Mouse (Mus musculus) lung, embryonic 14.5 days (tissue): ENCODE data around the gene Stxbp6. TPM values are rescaled to one million over a fixed set of nuclear protein-coding genes. Genes with fewer than 3 reads are reported as not detected.
A peak's percentile ranks its signal among the peaks of the same experiment; 100 is the strongest.

Experiments
- ATAC-seq: fragments of 200-750 bp; cut with Nextera tagmentation; 2 replicates; pipeline ENCODE4 v1.8.0; 2017; ENCODE audit warnings: mild to moderate bottlenecking, moderate TSS enrichment, moderate library complexity; ENCODE audit not compliant: insufficient read depth
- DNase-seq: peaks from one replicate; pipeline ENCODE4 v3.0.0-alpha.2; 2015
- H3K27ac ChIP-seq: fragments of 300-500 bp; sonication (generic); 2 replicates; pipeline ENCODE4 v1.5.1; 2014; ENCODE audit warnings: low read depth, mild to moderate bottlenecking, moderate library complexity
- H3K27me3 ChIP-seq: fragments of 300-500 bp; sonication (generic); 2 replicates; pipeline ENCODE4 v1.6.1; 2014; ENCODE audit warnings: low read length, control low read depth; ENCODE audit not compliant: insufficient read depth
- H3K36me3 ChIP-seq: fragments of 300-500 bp; sonication (generic); 2 replicates; pipeline ENCODE4 v1.6.1; 2014; ENCODE audit warnings: control low read depth; ENCODE audit not compliant: insufficient read depth
- H3K4me1 ChIP-seq: fragments of 300-500 bp; sonication (generic); 2 replicates; pipeline ENCODE4 v1.6.1; 2014; ENCODE audit warnings: antibody characterized with exemption, control low read depth; ENCODE audit not compliant: insufficient read depth
- H3K4me2 ChIP-seq: fragments of 300-500 bp; sonication (generic); 2 replicates; pipeline ENCODE4 v1.6.1; 2014; ENCODE audit warnings: mild to moderate bottlenecking
- H3K4me3 ChIP-seq: fragments of 300-500 bp; sonication (generic); 2 replicates; pipeline ENCODE4 v1.5.1; 2014; ENCODE audit warnings: low read depth, low read length
- H3K9ac ChIP-seq: fragments of 300-500 bp; sonication (generic); 2 replicates; pipeline ENCODE4 v1.6.1; 2014
- H3K9me3 ChIP-seq: fragments of 300-500 bp; sonication (generic); 2 replicates; pipeline ENCODE4 v1.6.1; 2016; ENCODE audit warnings: low read depth, low read length, control low read depth
- CTCF ChIP-seq: IDR thresholded peaks from 2 replicates; pipeline ENCODE4 v1.5.1; 2016; ENCODE audit warnings: antibody characterized with exemption, low read depth
- WGBS: fragments of 180-500 bp; shearing (Covaris S2); extraction: QIAGEN DNeasy Blood & Tissue Kit; methylation state at CpG from one replicate; pipeline ENCODE4 v1.1.7; 2014; 5-methylcytosine and 5-hydroxymethylcytosine counted together
- polyA plus RNA-seq: library from polyadenylated mRNA; unstranded; fragments of >200 nt; fragmentation: Nextera tagmentation; extraction: Ambion mirVana; gene quantifications from 2 replicates; pipeline ENCODE4 v1.2.1, GENCODE M21; 2014

The Stxbp6 gene
- polyA plus RNA-seq, 1 experiment from 2014 or later = 6.4 TPM

- Histone ChIP-seq H3K4me2 (no peak overlapping the region), H3K9me3 (no peaks in the 10 kb centered on the region), H3K9ac (no peak overlapping the region), H3K27me3 (no peaks in the 10 kb centered on the region), H3K4me1 (no peaks in the 10 kb centered on the region), H3K4me3 (no peak overlapping the region), H3K36me3 (no peaks in the 10 kb centered on the region), H3K27ac (no peak overlapping the region)
- WGBS = 82% methylated on average over 4 of the region's 4 CpGs
- TF ChIP-seq CTCF = no peak
- no peak for DNase-seq
- ATAC-seq = no peak
These were observed 77.1 kb downstream of the Stxbp6 start for GRCm38 (mm10) chr12:44997422-44997821.

GRCm38 (mm10) chr12:44996897-44997296 lies 77.6 kb downstream of the Stxbp6 start:
- Histone ChIP-seq H3K36me3 (no peaks in the 10 kb centered on the region), H3K9me3 (no peaks in the 10 kb centered on the region), H3K9ac (no peak overlapping the region), H3K4me3 (no peak overlapping the region), H3K4me2 (no peak overlapping the region), H3K27ac (no peak overlapping the region), H3K4me1 (no peaks in the 10 kb centered on the region), H3K27me3 (no peaks in the 10 kb centered on the region)
- ATAC-seq (no peak), DNase-seq (no peak)
- TF ChIP-seq CTCF = no peak
- WGBS = 87% methylated on average over 3 of the region's 3 CpGs

GRCm38 (mm10) chr12:44996274-44996673 lies 78.2 kb downstream of the Stxbp6 start:
- no peaks in the 10 kb centered on the region for H3K4me1 ChIP-seq
- WGBS = 73% methylated on average over 2 of the region's 2 CpGs

GRCm38 (mm10) chr12:44993391-44993790 lies 81.1 kb downstream of the Stxbp6 start:
- H3K9me3 ChIP-seq = no peaks in the 10 kb centered on the region
- no peaks in the 10 kb centered on the region for H3K4me1 ChIP-seq
- H3K27me3 ChIP-seq = no peaks in the 10 kb centered on the region
- TF ChIP-seq CTCF = no peak
- DNase-seq (peak; percentile 61), ATAC-seq (peak; percentile 54; the same call in 1 of the 2 replicates)
- H3K4me3 ChIP-seq = no peak overlapping the region
- H3K36me3 ChIP-seq = no peaks in the 10 kb centered on the region
- H3K9ac ChIP-seq = no peak overlapping the region
- H3K27ac ChIP-seq = no peak overlapping the region
- no peak overlapping the region for H3K4me2 ChIP-seq
- WGBS = 57% methylated on average over 3 of the region's 3 CpGs

More at GRCm38 (mm10) chr12:44996274-44996673, 78.2 kb downstream of the Stxbp6 start:
- Histone ChIP-seq H3K4me3 (no peak overlapping the region), H3K36me3 (no peaks in the 10 kb centered on the region), H3K4me2 (no peak overlapping the region), H3K27me3 (no peaks in the 10 kb centered on the region), H3K9me3 (no peaks in the 10 kb centered on the region), H3K27ac (no peak overlapping the region), H3K9ac (no peak overlapping the region)
- DNase-seq = no peak
- no peak for ATAC-seq
- no peak for TF ChIP-seq CTCF

- DNase-seq (no peak), ATAC-seq (no peak)
- Histone ChIP-seq H3K27me3 (no peaks in the 10 kb centered on the region), H3K27ac (no peak overlapping the region), H3K4me2 (no peak overlapping the region), H3K9me3 (no peaks in the 10 kb centered on the region), H3K4me1 (no peaks in the 10 kb centered on the region), H3K4me3 (no peak overlapping the region), H3K9ac (no peak overlapping the region), H3K36me3 (no peaks in the 10 kb centered on the region)
- no peak for TF ChIP-seq CTCF
- 49% methylated on average over 4 of the region's 4 CpGs for WGBS
These were observed 81.7 kb downstream of the Stxbp6 start for GRCm38 (mm10) chr12:44992847-44993246.

- DNase-seq = no peak
These were observed 84.1 kb downstream of the Stxbp6 start for GRCm38 (mm10) chr12:44990379-44990778.

GRCm38 (mm10) chr12:44989011-44989410 lies 85.5 kb downstream of the Stxbp6 start:
- Histone ChIP-seq H3K9me3 (no peaks in the 10 kb centered on the region), H3K4me3 (no peak overlapping the region), H3K4me2 (no peak overlapping the region), H3K4me1 (no peaks in the 10 kb centered on the region), H3K9ac (no peak overlapping the region), H3K27ac (no peak overlapping the region), H3K27me3 (no peaks in the 10 kb centered on the region), H3K36me3 (no peaks in the 10 kb centered on the region)
- ATAC-seq (no peak), DNase-seq (no peak)
- TF ChIP-seq CTCF = no peak
- 84% methylated on average over 4 of the region's 4 CpGs for WGBS

More at GRCm38 (mm10) chr12:44990379-44990778, 84.1 kb downstream of the Stxbp6 start:
- Histone ChIP-seq H3K9me3 (no peaks in the 10 kb centered on the region), H3K4me2 (no peak overlapping the region), H3K4me3 (no peak overlapping the region), H3K9ac (no peak overlapping the region), H3K27ac (no peak overlapping the region), H3K4me1 (no peaks in the 10 kb centered on the region), H3K36me3 (no peaks in the 10 kb centered on the region), H3K27me3 (no peaks in the 10 kb centered on the region)
- no peak for TF ChIP-seq CTCF
- WGBS = 41% methylated on average over 9 of the region's 9 CpGs
- no peak for ATAC-seq

- no peaks in the 10 kb centered on the region for H3K9me3 ChIP-seq
- H3K4me2 ChIP-seq = no peak overlapping the region
- H3K9ac ChIP-seq = no peak overlapping the region
- TF ChIP-seq CTCF = no peak
- no peaks in the 10 kb centered on the region for H3K27me3 ChIP-seq
- DNase-seq (peak; percentile 70), ATAC-seq (peak; percentile 58; the same call in 1 of the 2 replicates)
- WGBS = 16% methylated on average over 1 of the region's 1 CpGs
- H3K27ac ChIP-seq = no peak overlapping the region; the same call in 1 of the 2 replicates
- no peaks in the 10 kb centered on the region for H3K4me1 ChIP-seq
- H3K4me3 ChIP-seq = no peak overlapping the region
- no peaks in the 10 kb centered on the region for H3K36me3 ChIP-seq
These were observed 86.7 kb downstream of the Stxbp6 start for GRCm38 (mm10) chr12:44987762-44988161.
